Mouse (Mus musculus): ENCODE data around the gene Stom. TPM values are rescaled to one million over a fixed set of nuclear protein-coding genes. Genes with fewer than 3 reads are reported as not detected.

The Stom gene
- polyA plus RNA-seq (2017; shearing (Covaris generic)) = 1 to 10 TPM; 3.2 to 6.5 TPM

DNA sequence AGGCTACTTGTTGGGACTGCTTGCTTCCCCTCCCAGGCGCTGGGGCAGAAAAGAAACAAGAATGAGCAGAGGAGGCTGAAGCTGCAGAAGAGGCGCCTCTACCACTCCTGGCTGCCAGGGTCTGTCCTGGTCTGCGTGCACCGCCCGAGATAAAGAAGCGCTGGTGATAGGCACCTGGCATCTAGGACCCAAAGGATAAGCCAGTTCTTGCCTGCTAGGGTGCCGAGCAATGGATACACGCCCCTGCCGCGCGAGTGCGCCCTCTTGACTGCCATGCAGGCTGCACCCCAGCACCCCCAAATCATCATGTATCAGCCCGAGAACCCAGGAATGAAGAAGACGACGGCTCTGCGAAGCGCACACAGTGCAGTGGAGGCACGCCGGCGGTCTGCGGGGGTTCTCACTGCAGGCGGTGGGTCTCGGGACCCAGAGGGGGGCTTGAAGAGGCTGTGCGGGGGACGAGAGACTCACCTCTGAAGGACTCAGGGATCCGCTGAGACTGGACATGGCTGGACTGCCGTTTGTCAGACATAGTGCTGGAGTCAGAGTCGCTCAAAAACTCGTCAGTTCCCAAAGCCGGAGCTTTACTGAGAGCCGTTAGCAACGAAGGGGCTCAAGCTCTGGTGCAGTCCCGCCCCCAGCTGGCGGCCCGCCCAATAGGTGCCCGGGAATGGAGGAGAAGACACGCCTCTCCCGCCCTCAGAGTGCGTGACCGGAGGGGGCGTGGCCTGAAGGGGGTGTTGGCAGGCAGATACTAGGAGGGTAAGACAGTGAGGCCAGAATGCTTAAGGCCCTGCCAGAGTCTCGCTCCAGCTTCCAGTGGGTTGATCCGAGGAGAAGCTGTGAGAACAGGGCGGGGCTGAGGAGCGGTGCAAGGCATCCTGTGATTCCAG is at the start of gene Stom:
Gene Stom, minus strand, starts transcription at position 589 of the 893 bp plus-strand sequence.

DNA sequence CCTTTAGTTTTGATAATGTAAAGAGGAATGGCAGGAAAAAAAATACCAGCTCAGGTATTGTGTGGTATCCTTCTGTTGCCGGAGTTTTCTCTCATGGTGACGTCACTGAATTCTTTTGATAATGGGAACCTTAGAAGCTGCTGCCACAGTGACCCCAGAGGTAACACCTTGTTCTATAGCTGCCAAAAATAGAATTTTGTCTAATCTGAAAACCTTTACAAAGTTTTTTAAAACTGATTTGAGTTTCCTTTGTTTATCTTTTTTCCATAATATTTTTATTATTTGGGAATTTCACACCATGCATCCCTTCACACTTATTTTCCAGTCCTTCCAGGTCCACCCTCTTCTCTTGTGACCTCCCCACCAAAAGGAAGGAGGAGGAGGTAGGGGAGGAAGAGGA is 30.9 kb upstream of the Stom start, which contains the start of gene 4930568D16Rik:
Gene 4930568D16Rik, minus strand, starts transcription at position 101 of the 400 bp plus-strand sequence.

Other genes with a start within 250 kb of the Stom start
- gene AI182371, start 235.4 kb downstream of the Stom start, polyA plus RNA-seq (2017; shearing (Covaris generic)) = 1 to 10 TPM; 1.5 to 2.9 TPM
- gene Cntrl, start 227.5 kb downstream of the Stom start, polyA plus RNA-seq (2017; shearing (Covaris generic)) = 10 to 100 TPM; 93.9 to 97.0 TPM
- 100 to 1,000 TPM; 165 to 198 TPM for gene Rab14, start 135.9 kb downstream of the Stom start, polyA plus RNA-seq (2017; shearing (Covaris generic))
- 10 to 100 TPM; 37.6 to 56.7 TPM for gene Gsn, start 80.6 kb downstream of the Stom start, polyA plus RNA-seq (2017; shearing (Covaris generic))
- not detected for gene 4930568D16Rik, start 30.8 kb upstream of the Stom start, polyA plus RNA-seq (2017; shearing (Covaris generic))
- not detected for gene 4930402F06Rik, start 60.2 kb upstream of the Stom start, polyA plus RNA-seq (2017; shearing (Covaris generic))
- 10 to 100 TPM; 14.5 to 24.0 TPM for gene Ggta1, start 126.3 kb upstream of the Stom start, polyA plus RNA-seq (2017; shearing (Covaris generic))
- gene Dab2ip, start 221.3 kb upstream of the Stom start, polyA plus RNA-seq (2017; shearing (Covaris generic)) = 1 to 10 TPM; 1.1 to 3.0 TPM